Mouse (Mus musculus): ENCODE data around the gene Foxg1. TPM values are rescaled to one million over a fixed set of nuclear protein-coding genes. Genes with fewer than 3 reads are reported as not detected.

Gene Foxg1
- polyA plus RNA-seq, 1 experiment from 2014 or later: 40.4 TPM

GRCm38 (mm10) chr12:49389666-49390065, 7.2 kb downstream of the Foxg1 start:
- peak; percentile 61 for DNase-seq (ENCODE audit: low spot score)
- Histone ChIP-seq H3K4me1 (replicated peaks; ENCODE audit: control insufficient read depth, insufficient read depth, low read length) (no peaks in the 10 kb centered on the region), H3K9ac (ENCODE audit: low read length) (peak overlapping the region; percentile 99), H3K36me3 (ENCODE audit: control insufficient read depth, insufficient read depth, low read length) (no peaks in the 10 kb centered on the region), H3K27ac (ENCODE audit: low read depth, low read length) (peak overlapping the region; percentile 96), H3K4me2 (ENCODE audit: low read depth, low read length, severe bottlenecking) (peak overlapping the region; percentile 71), H3K9me3 (ENCODE audit: control insufficient read depth, low read length) (no peaks in the 10 kb centered on the region), H3K27me3 (ENCODE audit: control insufficient read depth, insufficient read depth, low read length) (peaks cover 10% of the 10 kb centered on the region), H3K4me3 (ENCODE audit: low read depth, low read length) (peak overlapping the region; percentile 66)
- no peak for ATAC-seq (replicated peaks; ENCODE audit: low FRiP score)
- WGBS: 0% methylated on average over 5 of the region's 5 CpGs

- DNase-seq (ENCODE audit: low spot score) (peak; percentile 79), ATAC-seq (replicated peaks; ENCODE audit: low FRiP score) (peak; percentile 47)
- Histone ChIP-seq H3K9ac (ENCODE audit: low read length) (peak overlapping the region; percentile 99), H3K4me3 (ENCODE audit: low read depth, low read length) (peak overlapping the region; percentile 66), H3K4me2 (ENCODE audit: low read depth, low read length, severe bottlenecking) (peak overlapping the region; percentile 71), H3K27ac (ENCODE audit: low read depth, low read length) (peak overlapping the region; percentile 96), H3K4me1 (replicated peaks; ENCODE audit: control insufficient read depth, insufficient read depth, low read length) (no peaks in the 10 kb centered on the region), H3K27me3 (ENCODE audit: control insufficient read depth, insufficient read depth, low read length) (peaks cover 6% of the 10 kb centered on the region), H3K36me3 (ENCODE audit: control insufficient read depth, insufficient read depth, low read length) (no peaks in the 10 kb centered on the region), H3K9me3 (ENCODE audit: control insufficient read depth, low read length) (no peaks in the 10 kb centered on the region)
- WGBS: 2% methylated on average over 13 of the region's 13 CpGs
These were observed 7.8 kb downstream of the Foxg1 start for GRCm38 (mm10) chr12:49390257-49390656.

GRCm38 (mm10) chr12:49390926-49391304, 8.5 kb downstream of the Foxg1 start:
- Histone ChIP-seq H3K4me3 (ENCODE audit: low read depth, low read length) (peak overlapping the region; percentile 66), H3K27me3 (ENCODE audit: control insufficient read depth, insufficient read depth, low read length) (peaks cover 3% of the 10 kb centered on the region; the same call in 1 of the 2 replicates), H3K27ac (ENCODE audit: low read depth, low read length) (peak overlapping the region; percentile 96), H3K36me3 (ENCODE audit: control insufficient read depth, insufficient read depth, low read length) (no peaks in the 10 kb centered on the region), H3K9ac (ENCODE audit: low read length) (peak overlapping the region; percentile 99), H3K9me3 (ENCODE audit: control insufficient read depth, low read length) (no peaks in the 10 kb centered on the region), H3K4me1 (replicated peaks; ENCODE audit: control insufficient read depth, insufficient read depth, low read length) (no peaks in the 10 kb centered on the region), H3K4me2 (ENCODE audit: low read depth, low read length, severe bottlenecking) (peak overlapping the region; percentile 71)
- no peak for ATAC-seq (replicated peaks; ENCODE audit: low FRiP score)
- no peak for DNase-seq (ENCODE audit: low spot score)
- 0% methylated on average over 9 of the region's 9 CpGs for WGBS

- Histone ChIP-seq H3K4me1 (replicated peaks; ENCODE audit: control insufficient read depth, insufficient read depth, low read length) (no peaks in the 10 kb centered on the region), H3K27me3 (ENCODE audit: control insufficient read depth, insufficient read depth, low read length) (peaks cover 3% of the 10 kb centered on the region; the same call in 1 of the 2 replicates), H3K27ac (ENCODE audit: low read depth, low read length) (peak overlapping the region; percentile 96), H3K4me3 (ENCODE audit: low read depth, low read length) (peak overlapping the region; percentile 66), H3K9ac (ENCODE audit: low read length) (peak overlapping the region; percentile 99), H3K4me2 (ENCODE audit: low read depth, low read length, severe bottlenecking) (peak overlapping the region; percentile 71), H3K9me3 (ENCODE audit: control insufficient read depth, low read length) (no peaks in the 10 kb centered on the region), H3K36me3 (ENCODE audit: control insufficient read depth, insufficient read depth, low read length) (no peaks in the 10 kb centered on the region)
- WGBS: under 1% methylated on average over 42 of the region's 42 CpGs
- DNase-seq (ENCODE audit: low spot score): peak; percentile 88
- ATAC-seq (replicated peaks; ENCODE audit: low FRiP score): peak; percentile 75
These were observed 9.0 kb downstream of the Foxg1 start for GRCm38 (mm10) chr12:49391305-49392040.

GRCm38 (mm10) chr12:49392041-49392390, 9.6 kb downstream of the Foxg1 start:
- no peaks in the 10 kb centered on the region for H3K36me3 ChIP-seq (ENCODE audit: control insufficient read depth, insufficient read depth, low read length)
- H3K4me1 ChIP-seq (replicated peaks; ENCODE audit: control insufficient read depth, insufficient read depth, low read length): no peaks in the 10 kb centered on the region
- peak overlapping the region; percentile 71 for H3K4me2 ChIP-seq (ENCODE audit: low read depth, low read length, severe bottlenecking)
- H3K27me3 ChIP-seq (ENCODE audit: control insufficient read depth, insufficient read depth, low read length): peaks cover 5% of the 10 kb centered on the region; the same call in 1 of the 2 replicates
- peak overlapping the region; percentile 99 for H3K9ac ChIP-seq (ENCODE audit: low read length)
- H3K9me3 ChIP-seq (ENCODE audit: control insufficient read depth, low read length): no peaks in the 10 kb centered on the region
- under 1% methylated on average over 10 of the region's 10 CpGs for WGBS
- DNase-seq (ENCODE audit: low spot score) (no peak), ATAC-seq (replicated peaks; ENCODE audit: low FRiP score) (no peak)
- H3K4me3 ChIP-seq (ENCODE audit: low read depth, low read length): peak overlapping the region; percentile 66
- peak overlapping the region; percentile 96 for H3K27ac ChIP-seq (ENCODE audit: low read depth, low read length)

GRCm38 (mm10) chr12:49392876-49393275, 10.4 kb downstream of the Foxg1 start:
- ATAC-seq (replicated peaks; ENCODE audit: low FRiP score) (no peak), DNase-seq (ENCODE audit: low spot score) (no peak)
- Histone ChIP-seq H3K4me1 (replicated peaks; ENCODE audit: control insufficient read depth, insufficient read depth, low read length) (0 out of 2 replicates have a peak, but pooled peaks cover 2% of the 10 kb centered on the region), H3K36me3 (ENCODE audit: control insufficient read depth, insufficient read depth, low read length) (no peaks in the 10 kb centered on the region), H3K4me2 (ENCODE audit: low read depth, low read length, severe bottlenecking) (peak overlapping the region; percentile 71), H3K9me3 (ENCODE audit: control insufficient read depth, low read length) (no peaks in the 10 kb centered on the region), H3K27me3 (ENCODE audit: control insufficient read depth, insufficient read depth, low read length) (peaks cover 10% of the 10 kb centered on the region; the same call in 1 of the 2 replicates), H3K9ac (ENCODE audit: low read length) (peak overlapping the region; percentile 99), H3K27ac (ENCODE audit: low read depth, low read length) (peak overlapping the region; percentile 96; the same call in 1 of the 2 replicates), H3K4me3 (ENCODE audit: low read depth, low read length) (peak overlapping the region; percentile 66)
- WGBS: 3% methylated on average over 5 of the region's 5 CpGs

GRCm38 (mm10) chr12:49393639-49394038, 11.2 kb downstream of the Foxg1 start:
- 0 out of 2 replicates have a peak, but pooled peaks cover 2% of the 10 kb centered on the region for H3K4me1 ChIP-seq (replicated peaks; ENCODE audit: control insufficient read depth, insufficient read depth, low read length)
- H3K4me3 ChIP-seq (ENCODE audit: low read depth, low read length): peak overlapping the region; percentile 32
- ATAC-seq (replicated peaks; ENCODE audit: low FRiP score): 0 out of 2 replicates have a peak, but pooled peaks have one; percentile 7
- peak overlapping the region; percentile 46 for H3K4me2 ChIP-seq (ENCODE audit: low read depth, low read length, severe bottlenecking)
- H3K27ac ChIP-seq (ENCODE audit: low read depth, low read length): peak overlapping the region; percentile 73
- no peaks in the 10 kb centered on the region for H3K9me3 ChIP-seq (ENCODE audit: control insufficient read depth, low read length)
- 5% methylated on average over 3 of the region's 3 CpGs for WGBS
- peaks cover 10% of the 10 kb centered on the region; the same call in 1 of the 2 replicates for H3K27me3 ChIP-seq (ENCODE audit: control insufficient read depth, insufficient read depth, low read length)
- DNase-seq (ENCODE audit: low spot score): no peak
- peak overlapping the region; percentile 69 for H3K9ac ChIP-seq (ENCODE audit: low read length)
- no peaks in the 10 kb centered on the region for H3K36me3 ChIP-seq (ENCODE audit: control insufficient read depth, insufficient read depth, low read length)

GRCm38 (mm10) chr12:49394181-49394580, 11.7 kb downstream of the Foxg1 start:
- peaks cover 10% of the 10 kb centered on the region; the same call in 1 of the 2 replicates for H3K27me3 ChIP-seq (ENCODE audit: control insufficient read depth, insufficient read depth, low read length)

More at GRCm38 (mm10) chr12:49394181-49394580, 11.7 kb downstream of the Foxg1 start:
- 0 out of 2 replicates have a peak, but pooled peaks cover 2% of the 10 kb centered on the region for H3K4me1 ChIP-seq (replicated peaks; ENCODE audit: control insufficient read depth, insufficient read depth, low read length)
- DNase-seq (ENCODE audit: low spot score): no peak
- 0% methylated on average over 1 of the region's 1 CpGs for WGBS
- H3K9ac ChIP-seq (ENCODE audit: low read length): peak overlapping the region; percentile 83
- H3K4me3 ChIP-seq (ENCODE audit: low read depth, low read length): peak overlapping the region; percentile 32
- H3K9me3 ChIP-seq (ENCODE audit: control insufficient read depth, low read length): no peaks in the 10 kb centered on the region
- peak overlapping the region; percentile 62 for H3K4me2 ChIP-seq (ENCODE audit: low read depth, low read length, severe bottlenecking)
- H3K27ac ChIP-seq (ENCODE audit: low read depth, low read length): peak overlapping the region; percentile 91
- no peaks in the 10 kb centered on the region for H3K36me3 ChIP-seq (ENCODE audit: control insufficient read depth, insufficient read depth, low read length)
- ATAC-seq (replicated peaks; ENCODE audit: low FRiP score): no peak

All from forebrain, embryonic 11.5 days (tissue).